Mouse (Mus musculus) ES-Bruce4 (cell line): ENCODE data around the gene Mlxipl.

ENCODE experiments used
- CTCF ChIP-seq: IDR thresholded peaks from one replicate; pipeline ENCODE4 v1.8.1; 2011; ENCODE audit warnings: low read depth, low read length
- EP300 ChIP-seq: IDR thresholded peaks from 2 replicates; pipeline ENCODE4 v1.6.1; 2011; ENCODE audit warnings: low read depth, low read length; ENCODE audit not compliant: insufficient read depth

- no peak for TF ChIP-seq EP300
- TF ChIP-seq CTCF: no peak
Observed at GRCm38 (mm10) chr5:135076368-135076767, 13.3 kb upstream of the Mlxipl start.
